Mouse (Mus musculus) C2C12 (cell line): ENCODE results near the gene Mbtps2. TPM values are rescaled to one million over a fixed set of nuclear protein-coding genes. Genes with fewer than 3 reads are reported as not detected.

ENCODE experiments used
- H3K27me3 ChIP-seq: one replicate; pipeline ENCODE4 v1.6.1; 2011; ENCODE audit not compliant: control insufficient read depth, insufficient read depth, insufficient read length
- H3K36me3 ChIP-seq: one replicate; pipeline ENCODE4 v1.6.1; 2011; ENCODE audit not compliant: control insufficient read depth, insufficient read depth
- H3K4me3 ChIP-seq: one replicate; pipeline ENCODE4 v1.5.1; 2011; ENCODE audit warnings: mild to moderate bottlenecking, control low read depth; ENCODE audit not compliant: poor library complexity, insufficient read depth, severe bottlenecking
- H3K79me2 ChIP-seq: one replicate; pipeline ENCODE4 v1.6.1; 2011; ENCODE audit not compliant: control insufficient read depth, insufficient read depth
- H3K79me3 ChIP-seq: one replicate; pipeline ENCODE4 v1.6.1; 2011; ENCODE audit warnings: low read depth, control low read depth
- H3ac ChIP-seq: one replicate; pipeline ENCODE3; 2011; ENCODE audit warnings: low read depth; ENCODE audit not compliant: control insufficient read depth, insufficient read length
- CEBPB ChIP-seq: IDR thresholded peaks from one replicate; pipeline ENCODE4 v1.6.1; 2011; ENCODE audit warnings: low read depth, mild to moderate bottlenecking, control low read depth, moderate library complexity
- CTCF ChIP-seq: IDR thresholded peaks from one replicate; pipeline ENCODE4 v1.5.1; 2011; ENCODE audit not compliant: control insufficient read depth, insufficient read depth, insufficient read length
- FOSL1 ChIP-seq: IDR thresholded peaks from one replicate; pipeline ENCODE4 v1.8.0; 2011; ENCODE audit warnings: mild to moderate bottlenecking, low read length; ENCODE audit not compliant: poor library complexity, insufficient read depth, severe bottlenecking
- MAX ChIP-seq: IDR thresholded peaks from one replicate; pipeline ENCODE4 v1.6.1; 2011; ENCODE audit warnings: mild to moderate bottlenecking, control low read depth
- MYOD1 ChIP-seq: IDR thresholded peaks from one replicate; pipeline ENCODE4 v1.6.1; 2011; ENCODE audit warnings: low read depth; ENCODE audit not compliant: control insufficient read depth, insufficient read length
- MYOG ChIP-seq: IDR thresholded peaks from one replicate; pipeline ENCODE4 v1.6.1; 2011; ENCODE audit not compliant: control insufficient read depth, insufficient read length; ENCODE audit errors: extremely low read depth
- USF1 ChIP-seq: IDR thresholded peaks from one replicate; pipeline ENCODE4 v1.6.1; 2011; ENCODE audit warnings: low read depth, mild to moderate bottlenecking, control low read depth, moderate library complexity
- polyA plus RNA-seq: library from polyadenylated mRNA; unstranded; fragments of >200 nt; fragmentation: generic; extraction: Trizol; gene quantifications from one replicate; pipeline ENCODE4 v1.2.1, GENCODE M21; 2012; ENCODE audit warnings: missing spikeins

Gene Mbtps2
- polyA plus RNA-seq, 1 experiment, result 7.2 TPM

- peaks cover 48% of the 10 kb centered on the region for H3K79me3 ChIP-seq
- H3K36me3 ChIP-seq, result no peaks in the 10 kb centered on the region
- TF ChIP-seq MYOD1, result no peak
- TF ChIP-seq CTCF, result no peak
- no peak for TF ChIP-seq MYOG
- TF ChIP-seq FOSL1, result no peak
- no peak for TF ChIP-seq USF1
- TF ChIP-seq CEBPB, result no peak
- TF ChIP-seq MAX, result no peak
- peaks cover 70% of the 10 kb centered on the region for H3K79me2 ChIP-seq
- no peak overlapping the region for H3K4me3 ChIP-seq
- no peaks in the 10 kb centered on the region for H3K27me3 ChIP-seq
- H3ac ChIP-seq, result no peak overlapping the region
Observed at GRCm38 (mm10) chrX:157595927-157596326, 2.6 kb downstream of the Mbtps2 start.

- no peak for TF ChIP-seq CTCF
- TF ChIP-seq USF1, result no peak
- TF ChIP-seq FOSL1, result no peak
- TF ChIP-seq CEBPB, result no peak
- TF ChIP-seq MYOD1, result no peak
- no peak for TF ChIP-seq MAX
- TF ChIP-seq MYOG, result no peak
- Histone ChIP-seq H3K36me3 (no peaks in the 10 kb centered on the region), H3K79me3 (peaks cover 50% of the 10 kb centered on the region), H3K27me3 (no peaks in the 10 kb centered on the region), H3K4me3 (no peak overlapping the region), H3K79me2 (peaks cover 65% of the 10 kb centered on the region), H3ac (no peak overlapping the region)
Observed at GRCm38 (mm10) chrX:157594606-157595005, 3.9 kb downstream of the Mbtps2 start.

DNA sequence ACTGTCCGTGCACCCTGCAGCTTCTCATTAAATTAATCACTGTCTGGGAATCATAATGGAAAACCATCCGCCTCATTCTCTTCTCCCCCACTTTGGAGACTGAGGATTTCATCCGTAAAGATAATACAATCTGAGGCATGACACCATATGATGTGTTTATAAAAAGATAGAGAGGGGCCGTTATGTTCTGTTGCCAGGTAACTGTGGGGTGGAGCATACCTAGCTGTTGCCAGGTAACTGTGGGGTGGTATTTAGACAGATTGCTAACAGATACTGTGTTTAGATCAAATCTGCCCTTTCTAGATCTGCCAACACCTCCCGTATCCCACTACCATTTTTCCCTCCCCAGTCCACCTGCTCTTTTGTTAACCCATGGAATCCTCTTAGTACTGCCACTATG, 11.5 kb downstream of the Mbtps2 start:
- Histone ChIP-seq H3K4me3 (no peak overlapping the region), H3K79me3 (peaks cover 8% of the 10 kb centered on the region), H3ac (no peak overlapping the region), H3K27me3 (no peaks in the 10 kb centered on the region), H3K36me3 (peaks cover 17% of the 10 kb centered on the region), H3K79me2 (peaks cover 13% of the 10 kb centered on the region)
- TF ChIP-seq MYOD1 (no peak), CTCF (no peak), CEBPB (no peak), MAX (no peak), USF1 (no peak), MYOG (no peak), FOSL1 (no peak)

DNA sequence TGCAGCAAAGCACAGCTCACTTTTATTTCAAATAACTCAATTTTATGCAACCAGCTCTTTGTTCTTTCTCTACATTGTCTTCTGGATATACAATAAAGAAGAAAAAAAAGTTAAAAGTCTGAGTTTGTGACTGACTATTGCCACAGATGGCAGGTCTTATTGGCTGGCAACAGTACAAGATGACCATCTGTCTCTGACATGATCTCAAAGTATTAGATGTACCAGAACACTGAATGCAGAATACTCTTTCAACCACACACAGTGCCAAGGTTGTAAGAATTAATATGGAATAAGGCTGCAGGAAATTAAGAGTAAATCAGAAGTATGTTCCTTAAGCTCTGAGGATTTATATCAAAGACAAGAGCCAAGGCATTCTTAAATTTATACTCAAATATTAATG, 12.1 kb downstream of the Mbtps2 start:
- Histone ChIP-seq H3K79me2 (peaks cover 13% of the 10 kb centered on the region), H3K79me3 (peaks cover 6% of the 10 kb centered on the region), H3K36me3 (peaks cover 17% of the 10 kb centered on the region), H3ac (no peak overlapping the region), H3K4me3 (no peak overlapping the region), H3K27me3 (no peaks in the 10 kb centered on the region)
- TF ChIP-seq MYOD1 (no peak), MYOG (no peak), CEBPB (no peak), USF1 (no peak), CTCF (no peak), FOSL1 (no peak), MAX (no peak)

DNA sequence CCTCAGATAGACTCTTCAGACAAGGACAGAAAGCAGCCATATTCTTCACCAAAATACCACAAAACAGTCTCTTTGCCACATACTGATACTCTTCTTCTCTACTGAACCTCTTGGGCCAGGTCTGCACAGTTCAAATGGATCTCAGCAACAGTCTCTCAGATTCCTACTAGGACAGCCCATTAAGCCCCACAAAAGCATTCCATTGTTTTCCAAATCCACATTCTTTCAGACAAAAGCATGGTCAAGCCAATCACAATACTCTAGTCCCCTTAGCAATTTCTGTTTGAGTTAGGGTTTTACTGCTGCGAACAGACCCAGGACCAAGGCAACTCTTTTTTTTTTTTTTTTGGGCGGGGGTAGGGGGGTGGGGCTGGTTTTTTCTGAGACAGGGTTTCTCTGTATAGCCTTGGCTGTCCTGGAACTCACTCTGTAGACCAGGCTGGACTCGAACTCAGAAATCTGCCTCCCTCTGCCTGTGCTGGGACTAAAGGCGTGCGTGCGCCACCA, 19.4 kb downstream of the Mbtps2 start:
- Histone ChIP-seq H3K79me2 (peaks cover 13% of the 10 kb centered on the region), H3K36me3 (peaks cover 11% of the 10 kb centered on the region), H3K79me3 (no peaks in the 10 kb centered on the region), H3K27me3 (no peaks in the 10 kb centered on the region), H3ac (no peak overlapping the region), H3K4me3 (no peak overlapping the region)
- TF ChIP-seq CTCF, result no peak
- no peak for TF ChIP-seq USF1

DNA sequence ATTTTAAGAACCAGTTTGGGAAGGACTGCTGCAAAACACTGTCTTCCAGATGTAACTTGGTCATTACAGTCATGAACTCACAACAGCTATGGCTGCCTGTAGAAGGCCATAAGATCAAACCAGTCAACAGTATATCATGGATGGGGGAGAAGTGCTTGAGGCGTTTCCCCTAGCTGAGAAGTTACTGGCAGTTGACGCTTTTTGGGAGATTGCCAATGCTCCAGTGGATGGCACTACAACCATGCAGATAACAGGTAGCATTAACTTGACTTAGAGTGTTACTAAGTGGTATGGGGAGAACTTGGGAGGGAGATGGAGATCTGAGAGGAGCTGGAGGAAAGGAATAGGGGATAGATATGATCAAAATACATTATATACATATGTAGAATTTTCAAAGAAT, 23.8 kb downstream of the Mbtps2 start:
- peaks cover 7% of the 10 kb centered on the region for H3K36me3 ChIP-seq
- peaks cover 8% of the 10 kb centered on the region for H3K79me2 ChIP-seq
- no peaks in the 10 kb centered on the region for H3K79me3 ChIP-seq
- no peak for TF ChIP-seq MYOG
- no peak for TF ChIP-seq CEBPB
- no peak for TF ChIP-seq MAX
- TF ChIP-seq MYOD1, result no peak
- no peak for TF ChIP-seq USF1
- H3K4me3 ChIP-seq, result no peak overlapping the region
- no peaks in the 10 kb centered on the region for H3K27me3 ChIP-seq
- H3ac ChIP-seq, result no peak overlapping the region
